ENCODE assay signal across 11 mouse cellular contexts in genomic region chr1:21239911-21240898, GRCm38 (mm10). TPM values are rescaled to one million over a fixed set of nuclear protein-coding genes. Genes with fewer than 3 reads are reported as not detected.
DNase-seq lines count a peak whose midpoint lies in the region; ATAC-seq and TF ChIP-seq lines count a peak whose summit lies in the region.
"Had no signal": no experiment of that assay in that cellular context is flagged by ENCODE, and none has a peak within 500 bp of the region (broad histone marks: within the 10 kb centered on the region; RNA-seq: fewer than 3 reads in every experiment).

Gene Gsta3 (plus strand): TSS chr1:21240589.

- 73% methylated on average over 8 of the region's 8 CpGs for WGBS in liver, embryonic 16.5 days (ENCODE audit: insufficient replicate concordance)
- 80% methylated on average over 8 of the region's 8 CpGs for WGBS in midbrain, embryonic 14.5 days

- intact Hi-C loops in heart, postnatal 10 days (cut with DNase I), result no loop called here

- peak within 1 kb of the TSS; percentile 28; the same call in 1 of the 2 replicates for H3K4me2 ChIP-seq in liver, embryonic 16.5 days (ENCODE audit: low read depth, low read length)
- no peak within 1 kb of the TSS for H3K4me2 ChIP-seq in midbrain, embryonic 14.5 days (ENCODE audit: low read length)
- H3K4me2 ChIP-seq: midbrain, embryonic 12.5 days had no signal

- H3K4me1 ChIP-seq in G1E (ENCODE audit: insufficient read depth, low read depth, low read length), result no peaks in the 10 kb centered on the region
- H3K4me1 ChIP-seq in liver, embryonic 16.5 days (ENCODE audit: control insufficient read depth, low read depth, low read length), result no peaks in the 10 kb centered on the region
- H3K4me1 ChIP-seq in midbrain, embryonic 14.5 days (ENCODE audit: control insufficient read depth, insufficient read depth, low read length), result no peaks in the 10 kb centered on the region
- H3K4me1 ChIP-seq: midbrain, embryonic 12.5 days had no signal

- peak within 1 kb of the TSS; percentile 29; the same call in 1 of the 2 replicates for H3K9ac ChIP-seq in liver, embryonic 16.5 days (ENCODE audit: low read depth, low read length)
- H3K9ac ChIP-seq in midbrain, embryonic 14.5 days (replicated peaks; ENCODE audit: low read length), result no peak within 1 kb of the TSS
- H3K9ac ChIP-seq: forebrain, postnatal 0 days; midbrain, embryonic 12.5 days had no signal

- H3K4me3 ChIP-seq in G1E (ENCODE audit: low read depth, low read length), result no peak within 1 kb of the TSS
- H3K4me3 ChIP-seq in liver, embryonic 16.5 days (ENCODE audit: low read depth, low read length), result peak within 1 kb of the TSS; percentile 46
- no peak within 1 kb of the TSS for H3K4me3 ChIP-seq in midbrain, embryonic 14.5 days (replicated peaks; ENCODE audit: low read depth, low read length)
- H3K4me3 ChIP-seq: midbrain, embryonic 12.5 days had no signal

- TF ChIP-seq CTCF in G1E (IDR thresholded peaks at IDR 0.05; ENCODE audit: low read depth, low read length), result no peak

- peak; percentile 57 for ATAC-seq in G1E (ENCODE audit: extremely low read depth, insufficient number of reproducible peaks, low FRiP score, poor library complexity, severe bottlenecking)
- ATAC-seq in liver, embryonic 16.5 days (ENCODE audit: low read depth), result peak; percentile 85
- ATAC-seq in midbrain, embryonic 14.5 days (ENCODE audit: low FRiP score, low TSS enrichment), result no peak
- ATAC-seq: forebrain, postnatal 0 days had no signal

- H3K9me3 ChIP-seq in G1E (replicated peaks), result no peaks in the 10 kb centered on the region
- no peaks in the 10 kb centered on the region for H3K9me3 ChIP-seq in liver, embryonic 16.5 days (replicated peaks; ENCODE audit: control insufficient read depth, low read length)
- no peaks in the 10 kb centered on the region for H3K9me3 ChIP-seq in midbrain, embryonic 14.5 days (ENCODE audit: control insufficient read depth, low read length)
- H3K9me3 ChIP-seq: midbrain, embryonic 12.5 days had no signal

- H3K27me3 ChIP-seq in G1E (ENCODE audit: insufficient read depth, low read length), result peaks cover 3% of the 10 kb centered on the region; the same call in 1 of the 2 replicates
- H3K27me3 ChIP-seq in liver, embryonic 16.5 days (ENCODE audit: control insufficient read depth, insufficient read depth, low read depth, low read length), result no peaks in the 10 kb centered on the region
- no peaks in the 10 kb centered on the region for H3K27me3 ChIP-seq in midbrain, embryonic 14.5 days (ENCODE audit: control insufficient read depth, insufficient read depth, low read length)
- H3K27me3 ChIP-seq: midbrain, embryonic 12.5 days had no signal

- peak within 1 kb of the TSS; percentile 37 for H3K27ac ChIP-seq in liver, embryonic 16.5 days (ENCODE audit: low read length)
- H3K27ac ChIP-seq in midbrain, embryonic 14.5 days (replicated peaks; ENCODE audit: low read depth, low read length), result no peak within 1 kb of the TSS
- H3K27ac ChIP-seq: midbrain, embryonic 12.5 days had no signal

- no peaks in the 10 kb centered on the region for H3K36me3 ChIP-seq in G1E (replicated peaks)
- no peaks in the 10 kb centered on the region for H3K36me3 ChIP-seq in liver, embryonic 16.5 days (ENCODE audit: control insufficient read depth, insufficient read depth)
- H3K36me3 ChIP-seq in midbrain, embryonic 14.5 days (ENCODE audit: control insufficient read depth, insufficient read depth, low read length), result no peaks in the 10 kb centered on the region
- H3K36me3 ChIP-seq: midbrain, embryonic 12.5 days had no signal

- DNase-seq in adrenal gland, adult 18-20 months (ENCODE audit: low spot score in 2 of 2), result no peak
- DNase-seq in adrenal gland, postnatal 4 days (ENCODE audit: low spot score in 2 of 2), result no peak
- no peak for DNase-seq in G1E (ENCODE audit: low spot score)
- peak; percentile 7 to 15 for DNase-seq in heart, postnatal 10 days
- DNase-seq in cerebellum, adult 9-11 months, result no peak
- no peak for DNase-seq in midbrain, embryonic 14.5 days
- DNase-seq in thymus, postnatal 0 days (ENCODE audit: low spot score), result no peak
- DNase-seq: cerebellum, postnatal 10 days; forebrain, postnatal 0 days had no signal

RNA-seq across cellular contexts. Expression of gene Gsta3, which starts in this region (rescaled TPM):
- 10 to 100 TPM; 49.5 to 68.4 TPM for total RNA-seq in adrenal gland, adult 18-20 months (2021)
- 10 to 100 TPM in 1 of 2 experiments, 1 to 10 TPM in 1; 7.8 to 37.1 TPM for total RNA-seq in adrenal gland, postnatal 4 days (2021)
- 1.2 TPM in 1 of 2 replicates, not detected in the other for total RNA-seq in G1E (2014; fragmentation: Nextera tagmentation)
- 0.17 and 0.27 TPM in 2 replicates for total RNA-seq in G1E (2017)
- polyA plus RNA-seq in G1E (2012), result not detected in 2 replicates
- total RNA-seq in heart, postnatal 10 days (2021), result 1 to 10 TPM; 1.5 to 1.7 TPM
- 150 and 162 TPM in 2 replicates for polyA plus RNA-seq in liver, embryonic 16.5 days (2015; fragmentation: Nextera tagmentation; extraction: Ambion mirVana)
- polyA plus RNA-seq in midbrain, embryonic 14.5 days (2014; fragmentation: Nextera tagmentation; extraction: Ambion mirVana), result 0.37 and 0.42 TPM in 2 replicates
- 0.41 and 0.60 TPM in 2 replicates for polyA plus RNA-seq in thymus, postnatal 0 days (2015; fragmentation: Nextera tagmentation; extraction: Ambion mirVana)
- total RNA-seq: forebrain, postnatal 0 days had no signal

Comparison
In these comparisons a context has a peak if more than half of its experiments do, and no peak if none do; other contexts are left out.
1. RNA of gene Gsta3 (polyA plus RNA-seq): 150 to 162 TPM in liver, embryonic 16.5 days; 0.41 to 0.60 TPM in thymus, postnatal 0 days, 0.37 to 0.42 TPM in midbrain, embryonic 14.5 days and not detected in G1E; every median in the first group is over 10 times any median in the second.
2. DNase-seq: peak in heart, postnatal 10 days (2 of 2); none in adrenal gland, adult 18-20 months (0 of 2), adrenal gland, postnatal 4 days (0 of 2), G1E (single experiment), cerebellum, adult 9-11 months (single experiment), midbrain, embryonic 14.5 days (single experiment) and thymus, postnatal 0 days (single experiment).